Mouse (Mus musculus): ENCODE results near the gene Col24a1. TPM values are rescaled to one million over a fixed set of nuclear protein-coding genes. Genes with fewer than 3 reads are reported as not detected.

Gene Col24a1
- polyA plus RNA-seq, 1 experiment from 2014 or later: 0.54 TPM

- no peak for ATAC-seq
Measured at GRCm38 (mm10) chr3:145402994-145403393, 110.7 kb downstream of the Col24a1 start.

GRCm38 (mm10) chr3:145408045-145408444 is 115.8 kb downstream of the Col24a1 start:
- H3K4me3 ChIP-seq (ENCODE audit: low read depth, low read length): no peak overlapping the region
- TF ChIP-seq EP300 (IDR thresholded peaks at IDR 0.05) (no peak), CTCF (IDR thresholded peaks at IDR 0.05) (peak; percentile 63)
- no peak overlapping the region for H3K27ac ChIP-seq (ENCODE audit: low read length)
- no peak overlapping the region for H3K9ac ChIP-seq (replicated peaks; ENCODE audit: low read depth)
- no peaks in the 10 kb centered on the region for H3K27me3 ChIP-seq (replicated peaks; ENCODE audit: insufficient read depth, low read length)
- 66% methylated on average over 3 of the region's 3 CpGs for WGBS
- H3K4me1 ChIP-seq (ENCODE audit: insufficient read depth, low read depth, low read length): no peaks in the 10 kb centered on the region
- no peaks in the 10 kb centered on the region for H3K9me3 ChIP-seq (ENCODE audit: low read length)
- H3K4me2 ChIP-seq (replicated peaks; ENCODE audit: low read depth, low read length): no peak overlapping the region
- no peaks in the 10 kb centered on the region for H3K36me3 ChIP-seq (ENCODE audit: insufficient read depth, low read length)
- ATAC-seq (no peak), DNase-seq (ENCODE audit: low spot score) (no peak)

More at GRCm38 (mm10) chr3:145402994-145403393, 110.7 kb downstream of the Col24a1 start:
- Histone ChIP-seq H3K36me3 (ENCODE audit: insufficient read depth, low read length) (no peaks in the 10 kb centered on the region), H3K27ac (ENCODE audit: low read length) (no peak overlapping the region), H3K4me3 (ENCODE audit: low read depth, low read length) (no peak overlapping the region), H3K4me2 (replicated peaks; ENCODE audit: low read depth, low read length) (no peak overlapping the region), H3K9ac (replicated peaks; ENCODE audit: low read depth) (no peak overlapping the region), H3K4me1 (ENCODE audit: insufficient read depth, low read depth, low read length) (no peaks in the 10 kb centered on the region), H3K9me3 (ENCODE audit: low read length) (no peaks in the 10 kb centered on the region), H3K27me3 (replicated peaks; ENCODE audit: insufficient read depth, low read length) (no peaks in the 10 kb centered on the region)
- no peak for DNase-seq (ENCODE audit: low spot score)
- TF ChIP-seq CTCF (IDR thresholded peaks at IDR 0.05): no peak
- TF ChIP-seq EP300 (IDR thresholded peaks at IDR 0.05): no peak
- 86% methylated on average over 6 of the region's 6 CpGs for WGBS

- no peak overlapping the region for H3K9ac ChIP-seq (replicated peaks; ENCODE audit: low read depth)
- no peak overlapping the region for H3K4me3 ChIP-seq (ENCODE audit: low read depth, low read length)
- DNase-seq (ENCODE audit: low spot score) (no peak), ATAC-seq (peak; percentile 54)
- no peak overlapping the region for H3K27ac ChIP-seq (ENCODE audit: low read length)
- H3K4me1 ChIP-seq (ENCODE audit: insufficient read depth, low read depth, low read length): no peaks in the 10 kb centered on the region
- no peaks in the 10 kb centered on the region for H3K36me3 ChIP-seq (ENCODE audit: insufficient read depth, low read length)
- no peaks in the 10 kb centered on the region for H3K27me3 ChIP-seq (replicated peaks; ENCODE audit: insufficient read depth, low read length)
- H3K4me2 ChIP-seq (replicated peaks; ENCODE audit: low read depth, low read length): no peak overlapping the region
- H3K9me3 ChIP-seq (ENCODE audit: low read length): no peaks in the 10 kb centered on the region
- TF ChIP-seq EP300 (IDR thresholded peaks at IDR 0.05) (no peak), CTCF (IDR thresholded peaks at IDR 0.05) (peak; percentile 45)
- 31% methylated on average over 4 of the region's 4 CpGs for WGBS
Measured at GRCm38 (mm10) chr3:145412137-145412536, 119.9 kb downstream of the Col24a1 start.

DNA sequence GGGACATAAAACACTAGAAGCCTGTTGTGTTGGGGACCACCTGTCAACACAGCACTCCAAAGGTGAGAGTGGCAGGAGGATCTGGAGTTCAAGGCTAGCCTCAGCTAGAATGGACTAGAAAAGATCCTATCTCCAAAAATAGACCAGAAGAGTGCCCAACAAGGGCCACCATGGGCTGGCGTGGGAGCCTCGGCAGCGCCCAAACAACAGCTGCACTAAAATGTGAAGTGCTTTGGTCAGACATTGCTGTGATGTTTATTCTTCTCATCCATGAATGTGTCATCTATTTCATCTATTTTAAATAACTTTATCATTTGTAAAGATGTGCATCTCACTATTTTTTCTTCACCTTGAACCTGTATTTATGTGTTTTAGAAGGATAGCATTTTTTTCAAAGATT is 122.1 kb downstream of the Col24a1 start:
- Histone ChIP-seq H3K4me3 (ENCODE audit: low read depth, low read length) (no peak overlapping the region), H3K4me1 (ENCODE audit: insufficient read depth, low read depth, low read length) (no peaks in the 10 kb centered on the region), H3K9ac (replicated peaks; ENCODE audit: low read depth) (no peak overlapping the region), H3K9me3 (ENCODE audit: low read length) (no peaks in the 10 kb centered on the region), H3K27me3 (replicated peaks; ENCODE audit: insufficient read depth, low read length) (no peaks in the 10 kb centered on the region), H3K27ac (ENCODE audit: low read length) (no peak overlapping the region), H3K4me2 (replicated peaks; ENCODE audit: low read depth, low read length) (no peak overlapping the region), H3K36me3 (ENCODE audit: insufficient read depth, low read length) (no peaks in the 10 kb centered on the region)
- WGBS: 91% methylated on average over 3 of the region's 3 CpGs
- TF ChIP-seq CTCF (IDR thresholded peaks at IDR 0.05) (no peak), EP300 (IDR thresholded peaks at IDR 0.05) (no peak)
- ATAC-seq: no peak
- DNase-seq (ENCODE audit: low spot score): no peak

- DNase-seq (ENCODE audit: low spot score) (peak; percentile 55), ATAC-seq (no peak; the same call in 1 of the 2 replicates)
- Histone ChIP-seq H3K27me3 (replicated peaks; ENCODE audit: insufficient read depth, low read length) (no peaks in the 10 kb centered on the region), H3K27ac (ENCODE audit: low read length) (no peak overlapping the region), H3K4me3 (ENCODE audit: low read depth, low read length) (no peak overlapping the region), H3K4me1 (ENCODE audit: insufficient read depth, low read depth, low read length) (no peaks in the 10 kb centered on the region), H3K9me3 (ENCODE audit: low read length) (no peaks in the 10 kb centered on the region), H3K4me2 (replicated peaks; ENCODE audit: low read depth, low read length) (no peak overlapping the region), H3K36me3 (ENCODE audit: insufficient read depth, low read length) (no peaks in the 10 kb centered on the region), H3K9ac (replicated peaks; ENCODE audit: low read depth) (no peak overlapping the region)
- TF ChIP-seq CTCF (IDR thresholded peaks at IDR 0.05) (no peak), EP300 (IDR thresholded peaks at IDR 0.05) (no peak)
- 49% methylated on average over 9 of the region's 9 CpGs for WGBS
Measured at GRCm38 (mm10) chr3:145417809-145418208, 125.5 kb downstream of the Col24a1 start.

DNA sequence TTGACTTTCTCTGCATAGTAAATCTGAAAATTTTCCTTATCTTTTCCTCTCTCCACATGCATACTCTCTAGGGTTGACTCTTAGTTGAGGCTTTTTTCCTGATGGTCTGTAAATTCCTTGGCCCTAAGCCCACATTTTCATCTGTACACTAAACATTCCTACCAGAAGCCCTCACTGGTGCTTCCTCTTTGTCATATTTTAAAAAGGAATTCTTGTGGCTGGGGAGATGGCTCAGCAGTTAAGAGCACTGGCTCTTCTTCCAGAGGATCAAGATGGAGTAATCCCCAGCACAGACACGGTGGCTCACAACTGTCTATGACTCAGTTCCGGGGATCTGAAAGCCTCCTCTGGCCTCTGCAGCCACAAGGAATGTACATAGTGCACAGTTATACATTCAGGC is 128.1 kb downstream of the Col24a1 start:
- no peak for ATAC-seq

GRCm38 (mm10) chr3:145422044-145422443 is 129.8 kb downstream of the Col24a1 start:
- H3K4me2 ChIP-seq (replicated peaks; ENCODE audit: low read depth, low read length): no peak overlapping the region
- H3K4me3 ChIP-seq (ENCODE audit: low read depth, low read length): no peak overlapping the region
- 80% methylated on average over 3 of the region's 3 CpGs for WGBS
- H3K36me3 ChIP-seq (ENCODE audit: insufficient read depth, low read length): no peaks in the 10 kb centered on the region
- DNase-seq (ENCODE audit: low spot score) (no peak), ATAC-seq (no peak)
- H3K27me3 ChIP-seq (replicated peaks; ENCODE audit: insufficient read depth, low read length): no peaks in the 10 kb centered on the region
- no peak overlapping the region for H3K9ac ChIP-seq (replicated peaks; ENCODE audit: low read depth)
- no peaks in the 10 kb centered on the region for H3K9me3 ChIP-seq (ENCODE audit: low read length)
- TF ChIP-seq CTCF (IDR thresholded peaks at IDR 0.05): no peak
- TF ChIP-seq EP300 (IDR thresholded peaks at IDR 0.05): no peak
- no peaks in the 10 kb centered on the region for H3K4me1 ChIP-seq (ENCODE audit: insufficient read depth, low read depth, low read length)
- H3K27ac ChIP-seq (ENCODE audit: low read length): no peak overlapping the region

More for the DNA sequence above, 128.1 kb downstream of the Col24a1 start:
- Histone ChIP-seq H3K4me2 (replicated peaks; ENCODE audit: low read depth, low read length) (no peak overlapping the region), H3K9ac (replicated peaks; ENCODE audit: low read depth) (no peak overlapping the region), H3K4me1 (ENCODE audit: insufficient read depth, low read depth, low read length) (no peaks in the 10 kb centered on the region), H3K4me3 (ENCODE audit: low read depth, low read length) (no peak overlapping the region), H3K27me3 (replicated peaks; ENCODE audit: insufficient read depth, low read length) (no peaks in the 10 kb centered on the region), H3K36me3 (ENCODE audit: insufficient read depth, low read length) (no peaks in the 10 kb centered on the region), H3K9me3 (ENCODE audit: low read length) (no peaks in the 10 kb centered on the region), H3K27ac (ENCODE audit: low read length) (no peak overlapping the region)
- WGBS: 51% methylated on average over 2 of the region's 2 CpGs
- TF ChIP-seq CTCF (IDR thresholded peaks at IDR 0.05) (no peak), EP300 (IDR thresholded peaks at IDR 0.05) (no peak)
- no peak for DNase-seq (ENCODE audit: low spot score)

Measured in lung, postnatal 0 days (tissue).